Mouse (Mus musculus) liver, adult 2 months (tissue): ENCODE data around the gene Dus2.

Experiments
- CTCF ChIP-seq: fragments of 200-500 bp; IDR thresholded peaks from 2 replicates; pipeline ENCODE4 v1.5.1; 2011; ENCODE audit warnings: low read depth, low read length, control low read depth
- POLR2A ChIP-seq: fragments of 200-500 bp; IDR thresholded peaks from 2 replicates; pipeline ENCODE4 v1.6.1; 2011; ENCODE audit warnings: low read length, control low read depth; ENCODE audit not compliant: insufficient read depth; ENCODE audit errors: extremely low read depth

DNA sequence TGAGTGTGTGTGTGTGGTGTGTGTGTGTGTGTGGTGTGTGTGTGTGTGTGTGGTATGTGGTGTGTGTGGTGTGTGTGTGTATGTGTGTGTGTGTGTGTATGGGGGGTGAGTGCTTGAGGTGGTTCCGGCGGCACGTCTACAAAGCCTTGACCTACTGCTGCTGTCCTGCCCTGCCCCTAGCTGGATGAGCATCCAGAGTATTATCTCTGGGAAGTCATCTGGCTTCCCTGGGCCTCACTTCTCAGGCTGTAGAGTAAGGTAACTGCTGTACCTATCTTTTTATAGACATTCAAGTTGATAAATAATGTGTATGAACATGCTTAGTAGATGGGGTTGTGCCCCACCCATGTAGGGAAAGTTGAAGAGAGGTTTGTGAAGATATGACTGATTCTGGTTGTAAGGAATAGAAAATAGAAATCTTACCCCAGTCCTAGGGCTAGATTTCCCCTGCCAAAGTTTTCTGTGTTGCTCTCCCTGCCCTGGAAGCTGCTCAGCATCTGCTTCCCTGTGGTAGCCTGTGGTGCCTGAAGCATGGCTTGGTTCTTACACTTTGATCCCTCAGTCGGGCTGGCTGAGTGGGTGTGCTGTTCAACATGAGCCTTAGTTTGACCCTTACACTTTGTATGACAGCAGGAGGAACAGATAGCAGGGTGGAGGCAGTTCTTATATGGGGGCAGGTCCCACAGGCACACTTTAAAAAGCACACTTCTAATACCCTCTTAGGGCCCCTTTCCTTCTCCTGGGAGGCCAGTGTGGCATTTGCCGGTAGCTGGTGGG is 56.9 kb downstream of the Dus2 start:
- TF ChIP-seq POLR2A (no peak), CTCF (no peak)
